Mouse (Mus musculus) megakaryocyte, embryonic 14.5 days (primary cell): ENCODE data around the gene Wasf2. TPM values are rescaled to one million over a fixed set of nuclear protein-coding genes. Genes with fewer than 3 reads are reported as not detected.
"Not testable (repeated sequence)": the region's sequence is repeated elsewhere in the genome, so short reads cannot be mapped to it uniquely, and the experiment has no call there.

ENCODE experiments used
- H3K27me3 ChIP-seq: replicated peaks from 2 replicates; pipeline ENCODE3; 2012; ENCODE audit warnings: inconsistent platforms
- H3K36me3 ChIP-seq: replicated peaks from 2 replicates; pipeline ENCODE3; 2012; ENCODE audit warnings: low read length, inconsistent platforms, mixed read lengths
- H3K4me1 ChIP-seq: 2 replicates; pipeline ENCODE4 v1.6.1; 2012; ENCODE audit warnings: inconsistent platforms
- H3K4me3 ChIP-seq: replicated peaks from 2 replicates; pipeline ENCODE3; 2012; ENCODE audit warnings: moderate library complexity, mild to moderate bottlenecking, inconsistent platforms
- H3K9me3 ChIP-seq: 2 replicates; pipeline ENCODE4 v1.6.1; 2012; ENCODE audit warnings: inconsistent platforms
- FLI1 ChIP-seq: IDR thresholded peaks from 2 replicates; pipeline ENCODE4 v1.6.1; 2012; ENCODE audit warnings: low read length, inconsistent platforms, mixed read lengths
- GATA1 ChIP-seq: IDR thresholded peaks from 3 replicates; pipeline ENCODE4 v1.6.1; 2012; ENCODE audit warnings: mixed read lengths, low read length, inconsistent platforms, borderline replicate concordance
- polyA plus RNA-seq: library from polyadenylated mRNA; stranded (reverse); fragments of >175 nt; gene quantifications from 2 replicates; pipeline ENCODE4 v1.2.3, GENCODE M21; 2012; ENCODE audit warnings: low replicate concordance; ENCODE audit not compliant: insufficient read depth

Gene Wasf2
- polyA plus RNA-seq, 1 experiment: 43.7 TPM

DNA sequence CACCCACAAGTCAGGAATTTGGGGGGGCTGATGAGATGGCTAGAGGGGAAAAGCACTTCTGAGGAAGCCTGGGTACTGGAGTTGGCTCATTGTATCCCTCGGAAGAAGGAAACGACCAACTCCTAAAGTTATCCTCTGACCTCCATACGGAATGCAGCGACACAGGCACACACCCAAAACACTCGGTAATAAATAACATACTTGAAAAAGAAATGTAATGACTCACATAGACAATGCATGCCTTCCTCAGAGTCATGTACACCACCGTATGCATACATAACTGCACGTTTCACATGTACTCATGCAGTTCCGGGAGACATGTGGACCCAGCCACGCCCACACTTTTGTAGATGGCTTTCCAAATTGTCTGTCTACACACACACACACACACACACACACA lies 41.0 kb upstream of the Wasf2 start:
- H3K27me3 ChIP-seq: peaks cover 72% of the 10 kb centered on the region
- no peaks in the 10 kb centered on the region for H3K9me3 ChIP-seq
- H3K4me1 ChIP-seq: peaks cover 88% of the 10 kb centered on the region
- no peak for TF ChIP-seq FLI1
- no peak for TF ChIP-seq GATA1
- no peak overlapping the region for H3K4me3 ChIP-seq
- H3K36me3 ChIP-seq: no peaks in the 10 kb centered on the region

DNA sequence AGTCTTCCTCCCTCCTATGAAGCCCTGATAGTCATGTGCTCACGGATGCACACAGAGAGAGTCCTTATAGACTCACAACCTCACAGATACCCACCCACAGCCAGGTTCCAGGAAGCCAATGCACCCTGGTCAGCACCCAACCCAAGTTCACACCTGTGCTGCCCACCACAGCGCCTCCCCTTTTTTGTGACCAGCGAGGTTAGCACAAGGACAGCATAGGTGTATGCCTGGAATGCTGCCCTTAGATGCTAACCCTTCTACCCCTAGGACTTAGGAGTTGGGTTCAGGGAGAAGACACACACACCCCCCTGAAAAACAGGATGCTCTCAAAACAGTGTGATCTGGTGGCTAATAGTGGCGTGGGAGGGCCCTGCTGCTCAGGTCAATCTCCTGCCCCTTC lies 40.5 kb upstream of the Wasf2 start:
- TF ChIP-seq FLI1 (no peak), GATA1 (no peak)
- H3K4me1 ChIP-seq: peaks cover 84% of the 10 kb centered on the region
- H3K4me3 ChIP-seq: no peak overlapping the region
- peaks cover 69% of the 10 kb centered on the region for H3K27me3 ChIP-seq
- H3K36me3 ChIP-seq: no peaks in the 10 kb centered on the region
- no peaks in the 10 kb centered on the region for H3K9me3 ChIP-seq

DNA sequence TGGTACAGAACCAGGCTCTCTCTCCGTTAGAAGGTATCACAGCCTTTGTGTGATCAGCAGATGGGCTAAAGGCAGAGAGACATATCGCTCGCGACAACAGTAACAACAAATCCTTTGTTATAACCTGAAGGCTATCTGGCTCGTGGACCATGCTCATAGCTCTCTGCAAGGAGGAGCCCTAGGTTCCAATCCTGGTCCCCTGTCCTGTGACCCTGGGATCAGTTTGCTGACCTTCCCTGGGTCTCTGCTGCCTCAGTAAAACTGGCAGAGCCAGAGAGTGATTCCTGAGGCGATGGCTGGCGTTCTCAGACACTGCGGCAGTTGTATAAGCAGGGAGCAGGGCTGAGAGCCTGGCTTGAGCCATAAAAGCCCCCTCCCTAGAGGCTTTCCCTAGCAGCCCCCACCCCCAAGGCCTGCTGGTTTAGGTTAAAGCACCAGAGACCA lies 40.0 kb upstream of the Wasf2 start:
- Histone ChIP-seq H3K9me3 (no peaks in the 10 kb centered on the region), H3K4me1 (peaks cover 84% of the 10 kb centered on the region), H3K36me3 (no peaks in the 10 kb centered on the region), H3K27me3 (peaks cover 69% of the 10 kb centered on the region), H3K4me3 (no peak overlapping the region)
- TF ChIP-seq GATA1 (no peak), FLI1 (no peak)

DNA sequence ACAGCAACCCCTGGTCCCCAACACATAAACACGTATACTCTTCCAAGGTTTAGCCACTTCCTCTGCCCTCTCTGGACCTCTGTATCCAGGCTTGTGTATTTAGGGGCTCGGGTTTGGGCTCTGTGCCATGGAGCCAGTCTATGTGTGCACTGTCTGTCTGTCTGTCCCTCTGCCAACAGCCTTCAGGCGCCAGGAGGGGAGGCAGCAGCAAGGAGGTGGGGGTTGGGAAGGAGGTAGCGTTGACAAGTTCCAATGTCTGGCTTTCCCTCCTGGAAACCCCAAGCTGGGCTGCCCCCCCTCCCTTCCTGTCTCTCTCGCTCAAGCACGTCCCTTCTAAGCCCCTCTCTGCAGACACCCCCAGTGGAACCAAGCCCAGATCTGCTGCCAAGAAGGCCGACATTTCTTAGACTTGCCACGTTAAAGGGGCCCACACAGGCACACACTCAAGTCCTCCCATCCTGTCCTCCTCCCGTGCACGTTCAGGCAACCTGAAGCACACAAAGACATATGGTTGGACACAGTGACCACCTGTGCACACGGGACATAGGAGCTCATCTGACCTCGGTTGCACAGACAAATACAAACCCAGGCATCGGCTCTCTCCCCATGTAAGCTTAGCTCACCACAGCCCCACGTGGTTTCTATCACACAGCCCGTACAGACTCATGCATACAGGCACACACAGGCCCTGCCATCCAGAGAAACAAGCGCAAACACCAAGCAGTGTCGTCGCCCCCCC lies 39.4 kb upstream of the Wasf2 start:
- no peak for TF ChIP-seq GATA1
- H3K4me1 ChIP-seq: peaks cover 82% of the 10 kb centered on the region
- peak overlapping the region; percentile 63 for H3K4me3 ChIP-seq
- H3K9me3 ChIP-seq: no peaks in the 10 kb centered on the region
- H3K36me3 ChIP-seq: no peaks in the 10 kb centered on the region
- peaks cover 68% of the 10 kb centered on the region for H3K27me3 ChIP-seq

DNA sequence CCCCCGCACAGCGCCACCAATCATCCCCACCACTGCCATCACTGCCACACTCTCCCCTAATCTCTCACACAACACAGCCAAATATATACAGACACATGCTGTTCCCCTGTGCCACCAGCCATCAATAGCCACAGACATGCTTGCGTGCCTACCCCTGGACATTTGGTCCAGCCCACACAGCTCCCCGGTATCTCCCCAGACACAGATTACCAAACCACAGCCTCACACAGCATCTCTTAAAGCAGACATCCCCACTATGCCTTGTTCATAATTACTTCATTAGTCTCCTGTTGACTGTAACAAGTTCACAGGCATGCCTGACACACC lies 38.9 kb upstream of the Wasf2 start:
- Histone ChIP-seq H3K4me3 (peak overlapping the region; percentile 21), H3K4me1 (peaks cover 78% of the 10 kb centered on the region), H3K36me3 (no peaks in the 10 kb centered on the region), H3K27me3 (peaks cover 65% of the 10 kb centered on the region), H3K9me3 (no peaks in the 10 kb centered on the region)
- TF ChIP-seq GATA1: no peak
- no peak for TF ChIP-seq FLI1

DNA sequence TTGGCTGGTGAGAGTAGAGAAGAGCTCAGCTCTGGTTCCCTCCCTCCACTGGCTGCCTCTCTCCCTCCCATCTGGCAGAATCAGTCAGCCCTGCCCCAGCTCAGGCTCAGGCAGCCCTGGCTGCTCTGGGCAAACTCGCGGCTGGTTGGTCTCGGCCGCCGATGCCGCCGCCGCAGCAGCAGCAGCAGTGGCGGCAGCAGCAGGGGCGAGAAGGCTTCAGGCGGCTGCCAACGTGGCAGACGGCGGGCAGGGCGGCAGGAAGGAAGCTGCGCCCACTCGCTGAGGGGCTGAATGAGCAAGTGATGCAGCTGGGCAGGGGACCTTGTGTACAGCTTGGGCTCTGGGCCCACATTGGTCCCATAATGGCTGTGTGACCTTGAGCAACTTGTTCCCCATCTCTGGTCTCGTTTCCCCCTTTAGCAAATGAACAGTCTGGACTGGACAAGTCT lies 37.8 kb upstream of the Wasf2 start:
- Histone ChIP-seq H3K27me3 (peaks cover 58% of the 10 kb centered on the region), H3K9me3 (no peaks in the 10 kb centered on the region), H3K4me3 (peak overlapping the region; percentile 87), H3K36me3 (no peaks in the 10 kb centered on the region), H3K4me1 (peaks cover 68% of the 10 kb centered on the region)
- TF ChIP-seq GATA1: no peak
- no peak for TF ChIP-seq FLI1

DNA sequence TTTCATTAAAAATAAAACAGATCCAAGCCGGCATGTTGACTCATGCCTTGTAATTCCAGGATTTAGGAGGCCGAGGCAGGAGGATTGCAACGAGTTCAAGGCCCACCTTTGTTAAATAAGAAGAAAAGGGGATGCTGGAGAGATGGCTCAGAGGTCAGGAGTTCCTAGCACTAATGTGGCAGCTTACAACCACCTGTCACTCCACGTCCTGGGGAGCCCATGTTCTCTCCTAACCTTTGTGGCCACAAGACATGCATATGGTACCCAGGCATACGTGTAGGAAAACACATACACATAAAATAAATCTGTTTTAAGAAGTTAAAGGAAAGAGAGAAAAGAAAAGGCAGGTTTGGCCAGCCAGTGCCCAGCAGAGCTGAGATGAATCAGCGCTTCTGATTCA lies 37.2 kb upstream of the Wasf2 start:
- Histone ChIP-seq H3K4me3 (no peak overlapping the region), H3K9me3 (no peaks in the 10 kb centered on the region), H3K27me3 (peaks cover 56% of the 10 kb centered on the region), H3K4me1 (peaks cover 62% of the 10 kb centered on the region), H3K36me3 (no peaks in the 10 kb centered on the region)
- TF ChIP-seq FLI1: no peak
- TF ChIP-seq GATA1: no peak

DNA sequence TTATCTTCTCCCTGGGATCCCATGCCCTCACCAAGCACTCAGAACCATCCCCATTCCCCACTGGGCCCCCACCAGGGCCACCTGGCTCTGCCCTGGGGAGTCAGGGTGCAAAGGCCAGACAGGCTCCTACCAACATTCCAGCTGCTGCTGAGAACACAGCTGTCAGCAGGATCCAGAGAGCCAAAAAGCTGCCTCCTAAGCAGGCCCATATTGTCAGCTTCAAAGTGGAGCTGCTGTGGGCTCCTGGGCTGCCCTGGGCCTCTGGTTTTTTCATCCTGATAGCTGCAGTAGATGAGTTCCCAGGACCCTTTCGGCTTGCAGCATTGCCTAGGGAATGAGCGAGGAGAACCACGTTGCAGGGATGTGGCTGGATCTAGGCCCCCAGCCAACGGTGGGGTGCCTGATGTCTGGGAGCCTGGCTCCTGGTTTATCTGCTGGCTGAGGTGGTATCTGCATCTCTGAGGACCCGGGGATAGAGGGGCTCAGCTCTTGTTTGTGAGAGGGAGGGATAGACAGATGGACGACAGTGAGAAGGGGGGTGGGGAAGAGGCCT lies 36.7 kb upstream of the Wasf2 start:
- H3K4me3 ChIP-seq: no peak overlapping the region

DNA sequence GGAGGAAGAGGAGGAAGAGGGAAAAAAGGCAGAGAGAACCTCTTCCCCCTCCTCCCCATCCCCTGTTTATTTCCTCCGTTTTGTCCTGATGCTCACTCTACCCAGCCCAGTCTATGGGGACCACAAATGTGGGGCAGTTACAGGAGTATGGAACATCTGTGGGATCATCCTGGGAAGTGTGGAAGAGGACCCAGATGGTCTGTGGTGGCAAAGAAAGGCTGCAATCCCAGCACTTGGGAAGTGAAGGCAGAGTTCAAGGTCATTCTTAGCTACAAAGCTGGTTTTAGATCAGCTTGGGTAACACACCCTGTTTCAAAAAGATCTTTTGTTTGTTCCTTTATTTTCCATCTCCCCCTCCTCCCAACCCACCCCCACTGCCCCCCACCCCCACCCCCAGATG lies 36.0 kb upstream of the Wasf2 start:
- Histone ChIP-seq H3K36me3 (no peaks in the 10 kb centered on the region), H3K27me3 (peaks cover 54% of the 10 kb centered on the region), H3K4me3 (no peak overlapping the region), H3K9me3 (no peaks in the 10 kb centered on the region), H3K4me1 (peaks cover 60% of the 10 kb centered on the region)
- TF ChIP-seq FLI1 (no peak), GATA1 (no peak)

More for the DNA sequence above, 36.7 kb upstream of the Wasf2 start:
- no peak for TF ChIP-seq FLI1
- no peak for TF ChIP-seq GATA1
- Histone ChIP-seq H3K36me3 (no peaks in the 10 kb centered on the region), H3K27me3 (peaks cover 56% of the 10 kb centered on the region), H3K4me1 (peaks cover 61% of the 10 kb centered on the region), H3K9me3 (no peaks in the 10 kb centered on the region)

DNA sequence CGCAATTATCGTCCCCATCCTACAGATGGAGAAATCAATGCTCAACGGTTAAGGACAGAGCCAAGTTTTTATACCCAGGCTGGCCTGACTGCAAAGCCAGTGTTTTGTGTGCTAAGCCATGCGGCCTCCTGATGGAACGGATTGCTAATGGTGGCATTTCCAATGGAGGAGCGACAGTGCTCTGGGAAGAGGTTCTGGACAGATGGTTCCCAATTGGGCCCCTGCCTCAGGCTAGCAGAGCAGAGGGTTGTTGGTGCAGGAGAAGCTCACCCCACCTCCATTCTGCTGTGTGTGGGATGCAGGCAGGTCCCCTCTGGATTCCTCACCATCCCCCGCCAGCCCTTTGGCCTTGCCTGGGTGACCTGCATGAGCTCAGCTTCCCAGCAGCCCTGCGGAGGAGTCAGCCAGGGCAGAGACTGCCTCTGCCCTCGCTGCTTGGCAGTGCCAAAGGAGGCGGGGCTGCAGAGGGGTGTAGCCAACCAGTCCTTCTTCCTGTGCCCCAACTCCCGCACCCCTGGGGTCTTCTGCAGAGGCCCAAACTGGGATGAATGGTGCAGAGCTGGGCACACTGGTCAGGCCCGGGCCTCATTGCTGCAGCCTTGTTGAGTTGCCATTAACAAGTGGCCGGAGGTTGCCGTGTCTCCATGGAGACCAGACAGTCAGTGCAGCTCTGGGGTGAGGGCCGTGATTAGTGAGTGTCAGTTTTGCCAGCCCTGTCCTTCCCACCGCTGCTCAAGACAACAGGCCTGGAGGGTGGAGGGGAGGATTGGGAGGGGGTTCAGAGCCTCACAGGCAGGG lies 35.2 kb upstream of the Wasf2 start:
- Histone ChIP-seq H3K27me3 (peaks cover 45% of the 10 kb centered on the region), H3K4me1 (peaks cover 51% of the 10 kb centered on the region), H3K4me3 (no peak overlapping the region), H3K9me3 (no peaks in the 10 kb centered on the region), H3K36me3 (no peaks in the 10 kb centered on the region)
- TF ChIP-seq FLI1: no peak
- no peak for TF ChIP-seq GATA1

DNA sequence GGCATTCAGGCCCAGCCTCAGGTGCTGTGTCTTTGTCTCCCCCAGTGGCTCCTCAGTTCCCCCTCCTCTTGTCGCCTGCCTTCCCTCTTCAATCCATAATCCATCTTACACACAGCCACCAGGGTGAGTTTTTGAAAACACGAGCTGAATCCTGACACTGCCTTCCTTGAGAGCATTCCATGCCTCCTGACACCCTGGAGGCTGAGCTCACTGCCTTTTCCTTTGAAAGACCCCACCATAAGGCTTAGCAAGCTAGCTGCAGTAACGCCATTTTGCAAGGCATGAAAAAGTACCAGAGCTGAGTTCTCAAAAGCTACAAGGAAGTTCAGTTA lies 34.6 kb upstream of the Wasf2 start:
- H3K36me3 ChIP-seq, H3K4me3 ChIP-seq, H3K9me3 ChIP-seq: not testable (repeated sequence)
- Histone ChIP-seq H3K27me3 (peaks cover 42% of the 10 kb centered on the region), H3K4me1 (peaks cover 46% of the 10 kb centered on the region)

DNA sequence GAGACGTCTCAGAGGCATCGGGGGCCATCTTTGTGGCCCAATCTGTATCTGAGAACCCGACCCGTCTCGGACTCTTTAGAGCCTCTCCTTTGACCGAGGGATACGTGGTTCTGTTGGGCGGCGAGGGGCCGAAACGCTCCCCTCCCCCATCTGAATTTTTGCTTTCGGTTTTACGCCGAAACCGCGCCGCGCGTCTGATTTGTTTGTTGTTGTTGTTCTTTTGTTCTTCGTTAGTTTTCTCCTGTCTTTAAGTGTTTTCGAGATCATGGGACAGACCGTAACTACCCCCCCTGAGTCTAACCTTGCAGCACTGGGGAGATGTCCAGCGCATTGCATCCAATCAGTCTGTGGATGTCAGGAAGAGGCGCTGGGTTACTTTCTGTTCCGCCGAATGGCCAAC lies 33.6 kb upstream of the Wasf2 start:
- not testable (repeated sequence) for H3K9me3 ChIP-seq, H3K36me3 ChIP-seq, H3K4me3 ChIP-seq
- Histone ChIP-seq H3K4me1 (peaks cover 36% of the 10 kb centered on the region), H3K27me3 (peaks cover 34% of the 10 kb centered on the region)
